Mouse (Mus musculus): ENCODE results near the gene Krtdap. TPM values are rescaled to one million over a fixed set of nuclear protein-coding genes. Genes with fewer than 3 reads are reported as not detected.
"Not testable (repeated sequence)": the region's sequence is repeated elsewhere in the genome, so short reads cannot be mapped to it uniquely, and the experiment has no call there.

Gene Krtdap
- total RNA-seq, 2 experiments from 2014 or later: not detected

- intact Hi-C loops (cut with DNase I): no loop called here
These were observed 2.5 kb upstream of the Krtdap start for GRCm38 (mm10) chr7:30785154-30785553.

GRCm38 (mm10) chr7:30785721-30786546 is 1.8 kb upstream of the Krtdap start:
- intact Hi-C loops (cut with DNase I): no loop called here
- no peak for DNase-seq (ENCODE audit: low spot score in 2 of 2)

More at GRCm38 (mm10) chr7:30785154-30785553, 2.5 kb upstream of the Krtdap start:
- DNase-seq (ENCODE audit: low spot score in 2 of 2): no peak

GRCm38 (mm10) chr7:30790141-30790540 is 2.4 kb downstream of the Krtdap start:
- DNase-seq (ENCODE audit: low spot score in 2 of 2): no peak
- intact Hi-C loops (cut with DNase I): no loop called here

- intact Hi-C loops (cut with DNase I): no loop called here
- no peak for DNase-seq (ENCODE audit: low spot score in 2 of 2)
These were observed 4.2 kb downstream of the Krtdap start for GRCm38 (mm10) chr7:30791921-30792320.

GRCm38 (mm10) chr7:30794921-30795320 is 7.2 kb downstream of the Krtdap start:
- no peak for DNase-seq (ENCODE audit: low spot score in 2 of 2)
- intact Hi-C loops (cut with DNase I): no loop called here

- no peak for DNase-seq (ENCODE audit: low spot score in 2 of 2)
- intact Hi-C loops (cut with DNase I): no loop called here
These were observed 9.1 kb downstream of the Krtdap start for GRCm38 (mm10) chr7:30796790-30797189.

GRCm38 (mm10) chr7:30800653-30801052 is 13.0 kb downstream of the Krtdap start:
- intact Hi-C loops (cut with DNase I): no loop called here
- no peak for DNase-seq (ENCODE audit: low spot score in 2 of 2)

- DNase-seq (ENCODE audit: low spot score in 2 of 2): no peak
- intact Hi-C loops (cut with DNase I): no loop called here
These were observed 15.6 kb downstream of the Krtdap start for GRCm38 (mm10) chr7:30803256-30803655.

GRCm38 (mm10) chr7:30804026-30804715 is 16.5 kb downstream of the Krtdap start:
- intact Hi-C loops (cut with DNase I): no loop called here
- no peak for DNase-seq (ENCODE audit: low spot score in 2 of 2)

- DNase-seq (ENCODE audit: low spot score in 2 of 2): no peak
- intact Hi-C loops (cut with DNase I): no loop called here
These were observed 18.2 kb downstream of the Krtdap start for GRCm38 (mm10) chr7:30805924-30806323.

GRCm38 (mm10) chr7:30810319-30810718 is 22.6 kb downstream of the Krtdap start:
- no peak for DNase-seq (ENCODE audit: low spot score in 2 of 2)
- intact Hi-C loops (cut with DNase I): loop anchor here (5.0 kb wide), 1 partner anchor 47 kb away; the partner anchor contains the start of gene Ffar3

- no peak for DNase-seq (ENCODE audit: low spot score in 2 of 2)
- intact Hi-C loops (cut with DNase I): loop anchor here (5.0 kb wide), 1 partner anchor 45 kb away; the partner anchor contains the start of gene Ffar3
These were observed 24.1 kb downstream of the Krtdap start for GRCm38 (mm10) chr7:30811757-30812290.

- no peak for DNase-seq (ENCODE audit: low spot score in 2 of 2)
- intact Hi-C loops (cut with DNase I): loop anchor here (5.0 kb wide), 1 partner anchor 45 kb away; the partner anchor contains the start of gene Ffar3
These were observed 24.7 kb downstream of the Krtdap start for GRCm38 (mm10) chr7:30812291-30812807.

- intact Hi-C loops (cut with DNase I): no loop called here
- no peak for DNase-seq (ENCODE audit: low spot score in 2 of 2)
These were observed 32.4 kb downstream of the Krtdap start for GRCm38 (mm10) chr7:30820131-30820530.

- no peak for DNase-seq (ENCODE audit: low spot score in 2 of 2)
- intact Hi-C loops (cut with DNase I): no loop called here
These were observed 33.3 kb downstream of the Krtdap start for GRCm38 (mm10) chr7:30820854-30821445.

- intact Hi-C loops (cut with DNase I): no loop called here
- DNase-seq (ENCODE audit: low spot score in 2 of 2): no peak
These were observed 33.8 kb downstream of the Krtdap start for GRCm38 (mm10) chr7:30821532-30821931.

- intact Hi-C loops (cut with DNase I): no loop called here
- DNase-seq (ENCODE audit: low spot score in 2 of 2): no peak
These were observed 36.0 kb downstream of the Krtdap start, which contains the start of gene Ffar2 for GRCm38 (mm10) chr7:30823675-30824074. Gene Ffar2 (minus strand): TSS chr7:30823775.

- intact Hi-C loops (cut with DNase I): no loop called here
- DNase-seq (ENCODE audit: low spot score in 2 of 2): no peak
These were observed 36.6 kb downstream of the Krtdap start for GRCm38 (mm10) chr7:30824306-30824705.

GRCm38 (mm10) chr7:30826660-30827059 is 39.0 kb downstream of the Krtdap start:
- intact Hi-C loops (cut with DNase I): no loop called here
- DNase-seq (ENCODE audit: low spot score in 2 of 2): no peak

- intact Hi-C loops (cut with DNase I); DNase-seq (ENCODE audit: low spot score in 2 of 2): not testable (repeated sequence)
These were observed 41.2 kb downstream of the Krtdap start for GRCm38 (mm10) chr7:30828871-30829270.

Data from left cerebral cortex, postnatal 36 days (tissue).